Mouse (Mus musculus): ENCODE results near the gene Pigc.

DNA sequence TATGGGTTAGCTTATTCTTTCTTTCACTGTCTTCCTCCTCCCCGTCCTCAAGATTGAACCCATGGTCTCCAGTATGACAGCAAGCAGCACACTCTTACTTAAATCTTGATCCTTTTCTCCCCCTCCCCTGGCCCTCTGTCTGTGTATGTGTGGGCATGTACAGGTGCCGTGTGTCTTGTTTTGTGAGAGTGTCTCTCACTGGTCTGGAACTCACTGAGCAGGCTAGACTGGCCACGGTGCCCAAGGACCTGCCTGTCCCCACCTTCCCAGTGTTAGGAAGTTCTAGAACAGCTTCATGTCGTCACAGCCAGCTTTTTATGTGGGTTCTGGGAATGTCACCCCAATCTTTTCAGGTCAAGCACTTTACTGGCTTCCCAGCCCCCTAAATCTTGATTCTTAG, 36.7 kb upstream of the Pigc start:
- no peak for TF ChIP-seq POLR2A (IDR thresholded peaks at IDR 0.05; ENCODE audit: borderline replicate concordance, insufficient read depth, low read length)
- TF ChIP-seq CTCF (IDR thresholded peaks at IDR 0.05; ENCODE audit: borderline replicate concordance, insufficient read depth, low read depth, low read length) = no peak
